Mouse (Mus musculus) embryo, embryonic 10.5 days (tissue): ENCODE measurements around the gene Rpl3.

Source experiments
- DNase-seq: peaks from one replicate; pipeline ENCODE4 v3.0.0-alpha.2; 2015; ENCODE audit warnings: low spot score

Gene Rpl3

DNA sequence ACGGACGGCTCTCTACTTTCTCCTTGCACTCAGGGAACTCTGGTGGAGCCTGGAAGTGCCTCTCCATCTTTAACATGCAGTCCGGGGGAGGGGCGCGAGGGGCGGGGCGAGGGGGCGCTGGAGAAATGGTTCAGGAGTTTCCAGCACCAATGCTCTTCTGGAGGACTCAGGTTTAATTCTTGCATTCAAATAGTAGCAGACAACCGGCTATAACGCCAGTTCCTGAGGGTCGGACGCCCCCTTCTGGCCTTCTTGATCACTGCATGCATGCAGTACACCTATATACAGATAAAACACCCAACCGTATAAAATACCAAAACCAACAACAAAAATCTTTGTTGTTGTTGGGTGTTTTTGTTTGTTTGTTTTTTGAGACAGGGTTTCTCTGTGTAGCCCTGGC lies 26.3 kb downstream of the Rpl3 start:
- peak; percentile 69 for DNase-seq

DNA sequence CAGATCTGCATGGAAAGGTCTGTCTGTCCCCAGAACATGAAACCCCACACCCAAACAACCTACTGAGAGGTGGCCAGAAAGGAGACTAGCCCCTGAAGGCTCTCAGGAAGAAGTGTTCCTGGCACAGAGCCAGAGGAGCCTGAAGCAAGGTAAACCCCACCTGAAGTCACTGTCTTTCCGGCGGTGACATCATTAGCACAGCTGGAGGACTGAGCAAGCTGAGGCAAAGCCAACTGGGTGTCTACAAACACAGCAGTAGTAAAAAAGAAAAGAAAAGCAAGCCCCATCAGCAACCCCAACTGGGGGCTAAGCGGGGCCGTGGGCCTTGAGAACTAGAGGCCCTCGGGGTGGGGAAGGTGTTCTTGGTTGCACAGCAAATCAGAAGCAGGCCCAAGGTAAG lies 26.7 kb downstream of the Rpl3 start:
- no peak for DNase-seq

DNA sequence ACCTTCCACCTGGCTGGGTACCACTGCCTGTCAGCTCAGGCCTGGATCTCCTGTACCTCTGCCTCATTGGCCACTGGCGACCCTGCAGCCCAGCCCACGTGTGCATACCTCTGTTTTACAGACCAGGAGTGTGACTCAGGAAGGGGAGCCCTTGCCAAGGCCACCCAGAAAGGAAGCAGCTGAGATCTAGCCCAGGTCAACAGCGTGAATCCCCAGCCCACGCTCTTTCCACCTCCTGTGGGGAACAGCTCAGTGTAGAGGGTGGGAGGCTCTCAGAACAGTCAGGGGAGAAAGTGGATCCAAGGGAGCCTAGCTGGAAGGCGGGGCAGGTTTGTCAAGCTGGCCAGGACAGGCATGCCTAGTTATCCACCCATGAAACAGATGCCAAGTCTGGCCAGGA lies 28.8 kb downstream of the Rpl3 start:
- no peak for DNase-seq

DNA sequence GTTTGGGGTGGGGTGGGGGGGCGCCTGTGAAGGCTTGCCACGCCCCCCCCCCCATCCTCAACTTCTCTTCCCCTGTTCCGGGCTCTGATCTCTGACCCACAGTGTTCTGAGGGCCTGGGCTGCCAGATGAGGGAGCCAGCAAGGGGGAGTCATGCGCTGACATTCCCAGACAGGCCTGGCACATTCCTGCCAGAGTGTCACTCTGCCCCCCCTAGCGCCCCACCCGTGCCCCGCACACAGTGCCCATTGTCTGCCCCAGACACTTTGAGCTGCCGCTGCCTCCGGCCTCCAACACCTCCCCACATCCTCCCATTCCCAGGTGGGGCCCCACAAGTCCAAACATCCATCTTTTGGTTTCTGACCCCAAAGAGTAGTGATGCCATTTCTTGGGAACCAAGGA lies 29.3 kb downstream of the Rpl3 start:
- DNase-seq, result no peak

DNA sequence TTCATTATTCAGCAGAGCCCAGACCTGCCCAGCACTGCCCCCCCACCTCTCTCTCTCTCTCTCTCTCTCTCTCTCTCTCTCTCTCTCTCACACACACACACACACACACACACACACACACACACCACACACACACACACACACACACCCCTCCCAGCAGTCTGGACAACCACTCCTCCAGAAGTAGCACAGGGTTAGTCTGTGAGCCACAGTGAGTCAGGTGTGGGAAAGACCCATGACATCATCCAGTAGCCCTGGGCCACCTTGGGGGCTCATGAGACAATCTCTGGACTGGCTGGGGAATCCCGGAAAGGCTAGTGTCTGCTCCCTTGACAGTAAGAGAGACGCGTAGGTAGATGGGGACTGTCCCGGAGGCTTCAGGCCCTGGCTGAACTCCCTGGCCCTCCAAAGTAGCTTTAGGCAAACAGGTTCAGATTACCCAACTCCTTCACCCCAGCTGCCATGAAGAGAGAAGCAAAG lies 30.6 kb downstream of the Rpl3 start:
- DNase-seq, result no peak

DNA sequence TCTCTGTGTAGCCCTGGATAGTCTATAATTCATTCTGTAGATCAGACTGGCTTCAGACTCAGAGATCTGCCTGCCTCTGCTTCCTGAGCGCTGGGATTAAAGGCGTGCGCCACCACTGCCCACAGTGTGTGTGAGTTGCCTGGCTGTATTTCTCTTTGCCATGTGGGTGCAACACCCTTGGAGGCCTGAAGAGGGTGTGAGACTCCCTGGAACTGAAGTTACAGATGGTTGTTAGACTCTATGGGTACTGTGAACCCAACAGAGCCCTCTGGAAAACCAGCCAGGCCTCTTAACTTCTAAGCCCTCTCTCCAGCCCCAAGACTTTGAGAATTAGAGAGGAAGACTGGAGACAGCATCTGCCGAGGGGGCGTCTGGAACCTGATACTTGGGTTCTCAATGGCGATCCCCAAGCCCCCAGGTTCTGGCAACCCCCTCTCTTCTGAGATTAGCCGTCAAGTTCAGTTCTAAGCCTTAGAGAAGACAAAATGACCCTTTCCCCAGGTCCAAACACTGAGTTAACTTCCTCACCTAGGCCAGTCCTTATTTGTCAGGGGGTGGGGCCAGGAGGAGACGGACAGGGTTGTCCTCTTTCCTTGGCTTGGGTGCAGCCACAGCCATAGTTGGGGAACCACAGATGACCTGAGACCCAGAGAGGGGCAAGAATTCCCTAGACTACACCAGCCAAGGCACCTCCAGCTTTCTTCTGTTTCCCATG lies 31.2 kb downstream of the Rpl3 start:
- no peak for DNase-seq

DNA sequence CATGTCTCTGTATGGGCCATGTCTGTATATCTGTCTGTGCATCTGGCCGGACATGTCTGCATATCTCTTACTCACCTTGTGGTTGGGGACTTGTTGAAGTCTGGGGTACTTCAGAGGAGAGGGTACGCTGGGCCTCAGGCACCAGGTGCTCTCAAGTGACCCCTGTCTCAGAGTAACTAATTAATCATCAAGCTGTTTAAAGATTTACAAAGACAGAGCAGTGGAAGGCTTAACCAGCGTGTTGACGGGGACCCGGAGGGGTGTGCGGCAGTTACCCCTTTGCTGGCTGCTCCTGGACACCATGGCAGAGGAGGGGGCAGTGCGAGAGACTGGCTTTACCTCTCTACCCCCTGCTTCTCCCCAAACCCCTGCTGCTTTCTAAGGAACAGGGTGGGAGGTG lies 32.1 kb downstream of the Rpl3 start:
- no peak for DNase-seq

DNA sequence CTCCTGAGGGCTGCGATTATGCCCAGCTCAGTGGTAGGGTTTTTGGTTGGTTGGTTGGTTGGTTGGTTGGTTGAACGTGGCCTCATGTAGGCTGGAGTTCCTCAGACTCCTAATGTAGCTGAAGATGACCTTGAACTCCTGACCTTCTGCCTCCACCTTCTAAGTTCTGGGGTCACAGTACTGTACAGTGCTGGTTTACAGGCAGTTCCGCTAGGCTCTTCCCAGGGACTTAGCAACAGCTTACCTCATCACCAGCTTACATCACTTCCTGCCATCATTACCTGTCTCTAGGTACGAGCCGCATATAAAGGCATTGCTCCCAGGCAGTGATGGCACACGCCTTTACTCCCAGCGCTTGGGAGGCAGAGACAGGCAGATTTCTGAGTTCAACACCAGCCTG lies 33.5 kb downstream of the Rpl3 start:
- DNase-seq, result no peak

DNA sequence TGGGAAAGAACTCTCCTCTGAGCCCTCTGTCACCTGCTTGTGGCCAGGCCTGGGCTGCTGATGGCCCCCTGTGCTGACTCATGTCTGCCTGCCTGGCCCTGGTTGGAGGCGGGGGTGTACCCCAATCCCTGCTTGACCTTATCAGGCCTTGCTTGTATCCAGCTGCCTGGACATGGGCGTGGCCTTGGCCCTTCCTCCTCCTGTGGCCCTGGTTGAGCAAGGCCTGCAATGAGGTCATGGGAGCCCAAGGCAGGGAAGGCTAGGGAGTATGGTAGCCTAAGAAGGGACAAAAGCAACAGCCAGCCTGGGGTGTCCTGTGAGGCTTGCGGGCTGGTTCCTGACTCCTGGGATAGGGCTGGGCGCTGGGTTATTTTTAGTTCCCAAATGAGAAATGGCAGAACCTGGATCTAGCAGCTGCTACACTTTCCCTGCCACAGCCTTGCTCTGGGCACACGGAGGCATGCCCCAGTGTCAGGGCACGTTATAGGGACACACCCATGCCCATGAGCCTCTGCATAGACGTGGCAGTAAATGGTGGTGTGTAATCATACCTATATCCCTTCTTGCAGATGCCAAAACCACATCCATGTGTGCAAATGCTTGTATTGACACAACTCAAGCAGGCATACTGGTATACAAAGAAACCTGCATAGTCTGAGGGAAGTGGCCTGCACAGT lies 37.5 kb downstream of the Rpl3 start:
- no peak for DNase-seq

DNA sequence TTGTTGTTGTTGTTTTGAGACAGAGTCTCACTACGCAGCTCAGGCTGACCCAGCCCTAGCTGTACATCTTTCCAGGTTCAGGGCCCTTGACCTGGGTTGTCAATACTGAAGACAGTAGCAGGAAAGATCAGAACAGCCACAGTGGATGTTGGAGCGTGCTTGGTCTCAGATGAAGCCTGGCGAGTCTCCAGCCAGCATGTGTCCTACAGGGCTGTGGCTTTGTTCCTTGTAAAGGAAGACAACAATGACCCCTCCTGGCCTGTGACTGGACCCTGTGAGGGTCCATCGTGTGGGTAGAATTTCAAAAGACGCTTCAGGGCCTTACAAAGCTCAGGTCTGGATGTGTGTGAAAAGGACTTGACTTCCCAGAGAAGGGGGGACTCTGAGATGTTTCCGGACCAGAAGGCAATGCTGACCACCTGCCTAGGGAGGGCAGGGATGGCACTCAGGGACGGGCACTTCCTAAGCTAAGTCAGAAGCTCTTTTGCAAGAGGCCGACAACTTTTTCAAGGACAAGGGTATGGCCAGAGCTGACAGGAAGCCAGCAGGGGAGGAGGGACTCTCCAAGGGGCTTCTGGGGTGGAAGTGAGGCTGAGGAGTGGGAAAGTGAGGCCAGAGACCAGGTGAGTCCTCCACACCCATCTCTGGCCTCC lies 38.2 kb downstream of the Rpl3 start:
- DNase-seq, result no peak

DNA sequence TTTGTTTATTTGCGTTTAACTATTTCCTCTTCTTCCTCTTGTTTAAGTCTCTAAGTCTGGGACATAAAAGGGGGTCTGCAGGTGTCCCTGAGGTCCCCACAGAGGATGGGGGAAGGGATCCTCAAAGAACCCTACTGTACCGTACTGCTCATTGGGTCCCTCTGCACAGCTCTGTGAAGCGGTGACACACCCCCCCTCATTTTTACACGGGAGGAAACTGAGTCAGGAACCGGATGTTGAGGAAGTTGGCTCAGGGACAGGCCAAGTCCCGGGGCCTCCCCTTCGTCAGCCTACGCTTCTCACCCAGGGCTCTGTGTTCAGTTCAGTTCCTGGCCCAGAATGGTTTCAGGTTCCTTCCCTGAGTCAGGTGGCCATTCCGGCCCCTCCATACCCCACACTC lies 39.9 kb downstream of the Rpl3 start:
- DNase-seq, result no peak

DNA sequence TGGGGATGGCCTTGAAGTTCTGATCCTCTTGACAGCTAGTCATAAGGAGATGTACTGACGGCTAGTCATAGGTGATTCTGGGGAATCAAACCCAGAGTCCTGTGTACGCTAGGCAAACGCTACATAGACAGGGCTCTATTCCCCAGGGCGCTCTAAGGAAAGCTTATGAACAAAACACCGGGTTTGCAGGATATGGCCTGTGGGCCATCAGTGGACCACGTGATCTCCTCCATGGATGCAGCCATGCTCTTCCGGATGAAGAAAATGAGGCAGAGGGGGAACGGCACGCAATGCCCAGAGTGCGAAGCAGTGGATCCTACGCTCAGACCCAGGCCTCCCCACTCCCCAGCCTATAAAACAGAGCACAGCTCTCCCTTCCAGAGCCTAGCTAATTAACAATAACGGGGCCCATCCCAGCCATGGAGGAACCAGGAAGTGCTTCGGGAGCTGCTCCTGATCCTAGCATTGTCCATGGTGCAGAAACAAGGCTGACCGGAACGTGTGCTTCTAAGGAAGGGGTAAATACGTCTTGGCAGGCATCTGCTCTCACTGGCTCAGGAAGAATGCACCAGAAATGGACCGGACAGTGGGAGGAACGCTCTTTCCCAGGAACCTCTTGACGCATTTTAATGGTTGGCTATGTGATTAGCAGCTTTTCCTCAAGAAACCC lies 40.4 kb downstream of the Rpl3 start:
- no peak for DNase-seq

DNA sequence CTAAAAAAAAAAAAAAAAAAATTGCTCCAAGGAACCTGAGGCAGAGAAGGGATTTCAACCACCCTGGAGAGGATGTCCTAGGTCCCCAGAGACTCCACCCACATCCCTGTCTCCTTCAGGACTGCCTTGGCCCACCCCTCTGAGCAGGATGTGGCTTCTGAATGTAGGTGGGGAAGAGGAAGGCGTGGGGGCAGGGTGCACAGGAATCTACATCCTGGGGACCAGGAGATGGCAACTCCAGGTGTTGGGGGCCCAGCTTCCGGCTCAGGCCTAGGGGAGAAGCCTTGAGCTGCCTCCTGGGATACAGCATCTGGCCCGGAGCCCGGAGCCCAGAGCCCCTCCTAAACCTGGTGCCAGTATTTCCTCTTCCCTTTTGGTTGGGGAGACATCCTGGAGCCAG lies 41.6 kb downstream of the Rpl3 start:
- DNase-seq, result no peak

DNA sequence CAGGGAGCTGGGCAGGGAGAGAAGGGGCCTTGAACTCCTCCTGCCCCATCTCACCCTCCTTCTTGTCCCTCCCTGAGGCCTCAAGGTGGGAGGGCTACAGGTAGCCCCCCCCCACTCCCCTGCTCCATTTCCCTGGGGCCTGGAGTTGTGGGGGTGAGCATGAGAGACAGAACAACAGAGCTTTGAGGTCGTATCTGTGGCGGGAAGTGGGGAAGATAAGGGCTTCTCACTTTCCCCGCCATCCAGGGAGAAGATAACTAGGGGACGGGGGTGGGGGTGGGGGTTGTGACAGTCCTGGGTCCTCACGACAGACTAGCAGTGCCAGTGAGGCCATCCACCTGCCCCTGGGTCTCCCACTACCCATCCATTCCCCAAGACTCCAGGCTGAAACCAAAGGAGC lies 43.7 kb downstream of the Rpl3 start:
- DNase-seq, result no peak

DNA sequence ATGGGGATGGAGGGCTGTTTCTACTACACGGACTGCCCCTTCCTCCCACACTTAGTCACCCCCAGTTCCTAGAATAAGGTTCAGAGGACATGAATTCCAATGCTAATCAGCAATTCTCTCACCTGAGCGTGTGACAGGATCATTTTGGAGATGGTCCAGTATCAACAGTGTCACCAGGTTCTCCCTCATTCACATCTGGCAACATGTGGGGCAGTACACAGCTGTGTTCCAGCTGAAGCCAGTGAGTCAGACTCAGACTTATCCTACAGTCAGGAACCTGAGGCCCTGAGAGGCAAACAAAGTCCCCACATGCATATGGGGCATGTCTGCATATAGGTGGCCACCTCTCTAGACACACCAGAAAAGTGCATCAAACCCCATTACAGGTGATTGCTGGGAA lies 44.4 kb downstream of the Rpl3 start:
- DNase-seq, result no peak

DNA sequence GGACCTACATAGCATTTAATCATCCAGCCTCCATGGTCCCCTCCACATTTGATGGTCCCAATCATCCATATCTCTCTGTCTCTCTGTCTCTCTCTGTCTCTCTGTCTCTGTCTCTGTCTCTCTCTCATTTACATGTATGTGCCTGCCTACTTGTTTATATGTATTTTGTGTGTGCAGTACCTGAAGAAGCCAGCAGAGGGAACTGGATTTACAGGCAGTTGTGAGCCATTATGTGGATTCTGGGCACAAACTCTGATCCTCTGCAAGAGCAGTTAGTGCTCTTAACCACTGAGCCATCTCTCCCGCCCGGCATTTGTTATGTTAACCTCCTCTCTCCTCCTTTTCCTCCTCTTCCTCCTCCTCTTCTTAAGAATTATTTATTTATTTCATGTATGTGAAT lies 45.9 kb downstream of the Rpl3 start:
- DNase-seq, result no peak

DNA sequence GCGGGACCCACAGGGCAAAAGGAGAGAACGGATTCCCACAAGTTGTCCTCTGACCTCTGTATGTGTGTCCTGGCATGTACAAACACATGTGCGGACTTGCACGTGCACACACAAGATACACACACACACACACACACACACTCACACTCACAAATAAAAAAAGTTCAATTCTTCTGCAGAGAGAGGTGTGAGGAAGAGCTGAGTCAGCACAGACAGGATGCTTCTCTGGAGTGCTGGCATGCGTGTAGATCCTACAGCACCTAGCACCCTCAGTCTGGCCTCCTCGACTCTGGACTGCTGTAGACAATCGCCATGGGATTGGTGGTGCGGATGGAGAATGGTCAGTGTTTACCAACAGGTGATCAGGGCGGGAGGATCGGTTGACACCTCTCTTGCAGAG lies 47.4 kb downstream of the Rpl3 start:
- DNase-seq, result no peak

DNA sequence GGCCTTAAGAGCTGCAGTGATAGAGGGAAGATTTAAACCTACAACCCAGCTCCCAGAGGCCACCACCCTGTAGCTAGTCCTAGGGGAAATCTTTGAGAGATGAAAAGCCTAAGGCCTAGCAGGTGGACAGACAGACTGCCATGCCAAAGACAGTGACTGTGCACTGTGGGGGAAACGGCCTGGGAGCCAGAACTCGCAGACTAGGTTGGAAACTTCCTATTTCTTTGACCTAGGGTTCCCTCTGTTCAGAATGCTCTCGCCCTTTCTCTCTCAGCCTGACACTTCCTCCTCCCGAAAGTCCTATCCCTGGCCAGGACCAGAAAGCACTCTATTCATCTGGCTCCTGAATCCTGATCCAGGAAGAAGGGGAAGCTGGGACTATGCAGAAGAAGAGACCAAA lies 49.5 kb downstream of the Rpl3 start:
- no peak for DNase-seq

DNA sequence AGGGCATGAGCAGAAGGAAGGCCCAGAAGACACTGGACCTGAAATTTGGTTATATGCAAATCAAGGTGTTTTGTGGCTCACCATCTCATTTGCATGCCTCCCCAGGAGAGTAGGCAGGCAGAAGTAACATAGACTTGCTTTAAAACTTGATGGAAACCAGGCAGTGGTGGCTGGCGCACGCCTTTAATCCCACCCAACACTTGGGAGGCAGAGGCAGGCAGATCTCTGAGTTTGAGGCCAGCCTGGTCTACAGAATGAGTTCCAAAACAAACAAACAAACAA lies 53.6 kb downstream of the Rpl3 start:
- no peak for DNase-seq

DNA sequence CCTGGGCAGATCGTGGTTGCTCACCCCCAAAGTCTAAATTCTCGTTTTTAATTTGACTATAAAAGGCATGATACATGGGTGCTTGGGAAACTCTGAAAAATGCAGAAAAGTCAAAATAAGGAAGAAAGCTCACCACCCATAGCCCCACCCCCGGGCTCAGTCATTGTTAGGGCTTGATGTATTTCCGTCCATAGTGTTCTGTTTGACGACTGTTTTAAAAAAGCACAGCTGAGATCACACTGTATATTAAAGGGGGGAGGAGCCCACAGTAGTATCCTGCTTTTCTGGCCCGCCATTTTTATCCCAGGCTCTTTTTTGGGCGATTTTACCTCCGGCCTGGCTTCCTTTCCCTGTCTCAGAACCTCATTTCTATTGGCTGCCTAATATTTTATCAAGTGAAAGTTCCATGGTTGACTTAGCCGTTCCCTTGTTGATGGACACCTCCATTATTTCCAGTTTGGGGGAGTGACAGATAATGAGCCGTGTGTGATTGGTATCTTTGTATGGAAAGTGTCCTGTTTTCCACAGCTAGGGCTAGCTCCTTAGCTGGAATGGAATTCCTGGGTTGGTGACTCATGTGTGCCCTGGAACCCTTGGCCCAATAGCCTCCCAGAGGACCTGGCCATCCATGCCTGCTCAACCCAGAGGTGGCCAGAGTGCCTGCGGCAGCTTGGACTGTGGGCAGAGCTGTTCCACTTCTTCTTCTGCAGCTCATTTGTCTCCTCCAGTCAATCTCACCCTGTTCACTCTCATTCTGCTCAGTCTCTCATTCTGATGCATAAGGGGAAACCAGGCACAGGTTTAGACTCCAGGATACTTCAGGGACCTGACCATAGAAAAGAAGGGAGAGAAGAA lies 54.2 kb downstream of the Rpl3 start:
- DNase-seq, result no peak

DNA sequence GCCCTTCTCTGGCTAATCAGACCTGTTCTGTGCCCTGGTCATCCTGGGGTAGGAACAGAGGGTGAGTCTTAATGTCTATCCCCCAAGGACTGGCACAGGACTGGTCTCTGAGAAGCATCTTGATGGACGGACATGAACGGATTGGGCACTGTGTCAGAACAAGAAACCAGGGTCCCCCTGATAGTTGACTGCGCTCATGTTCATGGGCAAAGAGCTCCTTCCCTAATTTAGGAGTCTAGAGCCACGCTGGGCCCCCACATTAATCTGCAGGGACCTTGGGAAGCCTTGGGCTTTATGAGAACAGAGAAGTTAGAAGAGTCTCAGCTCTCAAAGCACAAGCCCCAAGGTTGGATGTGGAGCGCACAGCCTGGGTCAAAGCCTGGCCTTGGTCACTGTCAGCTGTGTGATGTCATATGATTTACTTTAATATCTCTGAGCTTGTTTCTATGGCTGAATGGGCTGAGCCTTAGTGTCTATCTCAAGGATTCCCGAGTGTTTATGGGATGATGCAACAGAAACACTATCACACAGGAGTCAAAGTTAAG lies 56.3 kb downstream of the Rpl3 start:
- no peak for DNase-seq

DNA sequence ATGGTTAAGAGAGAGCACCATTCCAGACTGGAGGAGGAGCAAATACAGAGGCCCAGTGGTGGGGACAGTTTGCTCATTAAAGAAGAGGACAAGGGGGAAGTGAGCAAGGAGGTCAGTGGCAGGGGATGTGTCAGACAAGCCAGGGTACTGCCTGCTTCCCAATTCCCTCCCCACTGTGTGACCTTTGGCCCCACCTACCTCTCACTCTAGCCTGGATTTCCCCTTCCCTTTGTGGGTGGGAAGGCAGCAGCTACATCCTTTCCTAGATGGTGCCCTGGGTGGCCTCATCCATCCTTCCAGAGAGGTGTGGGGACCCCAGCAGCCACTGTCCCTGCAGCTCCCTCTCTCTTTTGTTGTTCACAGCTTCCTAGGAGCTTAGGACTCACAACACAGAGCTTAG lies 56.8 kb downstream of the Rpl3 start:
- no peak for DNase-seq
